Mouse (Mus musculus) heart, adult 18-20 months (tissue): ENCODE data around the gene Slc38a2. TPM values are rescaled to one million over a fixed set of nuclear protein-coding genes. Genes with fewer than 3 reads are reported as not detected.
A peak's percentile ranks its signal among the peaks of the same experiment; 100 is the strongest.

Experiments
- DNase-seq, 2 experiments: peaks; one replicate each; pipeline ENCODE4 v3.0.0; 2021 to 2022; ENCODE audit warnings: mixed read lengths in 1 of 2
- long read RNA-seq, 2 experiments: library from polyadenylated mRNA; stranded (forward); transcript quantifications; one replicate each; pipeline ENCODE4 v2.0.0; 2021
- total RNA-seq, 2 experiments: library from RNA; stranded (reverse); gene quantifications; 2 replicates each; pipeline ENCODE4 v1.2.3; 2021

Gene Slc38a2
- total RNA-seq, result 100 to 1,000 TPM; 194 to 206 TPM
- long read RNA-seq, experiment 1, full-length matches to known transcripts, result 21 of 51 reads
- long read RNA-seq, experiment 1, partial matches to known transcripts, result 13 of 51 reads
- long read RNA-seq, experiment 1, other reads (novel, unspliced or antisense), result 17 of 51 reads
- long read RNA-seq, experiment 2, full-length matches to known transcripts, result 9 of 21 reads
- long read RNA-seq, experiment 2, partial matches to known transcripts, result 5 of 21 reads
- long read RNA-seq, experiment 2, other reads (novel, unspliced or antisense), result 7 of 21 reads

DNA sequence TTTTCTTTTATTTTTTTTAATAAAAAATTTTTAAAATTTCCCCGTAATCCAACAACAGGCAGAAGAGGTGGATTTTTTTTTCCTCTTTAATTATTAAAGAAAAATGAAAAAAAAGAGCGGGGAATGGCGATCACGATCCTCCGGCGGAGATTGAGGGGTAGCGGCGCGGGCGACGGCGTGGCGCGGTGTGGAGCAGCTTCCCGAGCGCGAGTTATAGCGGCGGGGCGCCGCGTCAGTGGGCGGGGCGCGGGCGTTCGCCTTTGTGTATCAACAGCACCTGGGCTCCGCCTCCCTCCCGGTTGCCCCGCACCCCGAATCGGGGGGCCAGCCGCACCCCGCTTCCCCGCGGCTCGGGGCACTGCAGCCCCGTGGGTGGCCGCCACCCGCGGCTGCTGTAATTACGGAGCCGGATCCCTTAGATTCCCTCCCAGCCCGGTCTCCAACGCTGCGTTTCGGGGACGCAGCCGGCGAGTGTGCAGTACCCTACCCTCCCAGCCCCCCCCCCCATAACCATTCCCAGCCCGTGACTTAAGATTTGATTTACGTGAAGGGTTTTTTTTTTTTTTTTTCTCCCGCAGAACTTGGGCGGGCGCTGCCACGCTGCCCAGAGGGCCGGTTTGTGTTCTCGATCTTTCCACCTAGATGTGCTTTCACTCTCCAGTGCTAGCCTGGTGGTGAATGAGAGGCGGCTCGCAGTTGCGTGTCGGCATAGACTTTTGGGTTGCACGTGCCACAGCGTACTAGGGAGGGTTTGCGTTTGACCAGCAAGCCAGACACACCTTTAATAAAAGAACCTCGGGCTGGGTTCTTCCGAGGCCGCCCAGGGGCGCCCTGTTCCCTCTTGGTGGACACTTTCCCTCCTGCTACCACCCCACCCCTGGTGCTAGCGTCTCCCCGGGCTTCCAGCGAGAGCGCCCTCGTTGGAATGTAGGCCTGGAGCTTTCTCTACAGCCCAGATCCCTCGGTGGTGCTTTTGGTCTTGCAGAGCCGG lies at the start of gene Slc38a2:
Gene Slc38a2, minus strand, starts transcription at position 210 of the 991 bp plus-strand sequence.
- peak; percentile 95 for DNase-seq

DNA sequence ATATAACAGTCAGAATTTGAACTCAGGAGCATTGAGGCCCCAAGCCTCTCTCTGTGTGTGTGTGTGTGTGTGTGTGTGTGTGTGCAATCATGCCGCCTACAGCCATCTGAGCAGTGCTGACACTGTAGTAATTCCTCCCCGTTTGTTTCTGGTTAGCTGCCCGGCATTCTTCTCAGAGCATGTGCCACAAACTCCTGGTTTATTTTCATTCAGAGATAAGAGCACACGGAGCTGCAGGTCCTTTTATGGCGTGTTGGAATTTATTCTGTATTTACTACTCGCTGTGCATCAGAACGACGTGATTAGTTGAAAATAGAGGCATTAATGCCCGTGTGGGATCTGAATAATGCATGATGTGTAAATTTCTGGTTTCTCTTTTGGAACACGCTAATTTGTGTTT lies 49.6 kb upstream of the Slc38a2 start:
- peak; percentile 67 to 79 for DNase-seq

DNA sequence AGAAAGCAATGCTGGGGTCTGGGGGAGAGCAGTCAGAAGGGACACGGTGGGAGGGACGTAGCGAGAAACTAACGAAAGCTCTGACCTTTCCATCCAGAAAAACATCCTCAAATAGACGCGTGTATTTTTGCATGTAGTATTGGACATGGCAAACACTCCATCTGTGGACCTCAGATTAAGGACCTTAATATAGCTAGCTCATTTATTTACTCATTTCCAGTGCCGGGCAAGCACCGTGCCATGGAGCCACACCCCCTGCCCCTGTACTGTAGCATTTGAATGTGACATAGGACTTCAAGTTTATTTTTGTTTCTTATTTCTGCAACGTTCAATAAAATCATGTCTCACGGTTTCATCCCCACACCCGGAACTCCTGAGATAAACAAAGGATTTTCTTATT lies 48.0 kb upstream of the Slc38a2 start:
- DNase-seq, result peak; percentile 27 to 47

DNA sequence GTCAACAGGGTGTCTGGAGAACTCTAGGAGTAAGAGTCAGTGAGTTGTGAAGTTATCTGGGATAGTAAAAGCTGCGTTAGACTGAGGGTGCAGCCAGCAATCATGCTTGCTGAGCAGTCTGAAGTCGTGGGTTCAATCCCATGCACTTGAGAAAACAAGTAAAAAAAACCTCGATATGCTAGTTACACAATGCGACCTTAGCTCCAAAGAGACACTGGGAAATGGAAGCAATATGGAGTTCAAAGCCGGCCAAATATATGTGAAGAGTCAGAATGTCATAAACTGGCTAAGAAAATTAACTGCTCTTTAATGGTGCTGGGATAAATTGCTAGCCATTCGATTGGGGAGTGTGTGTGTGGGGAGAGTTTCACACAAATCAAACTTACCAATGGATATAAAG lies 47.5 kb upstream of the Slc38a2 start:
- no peak for DNase-seq

DNA sequence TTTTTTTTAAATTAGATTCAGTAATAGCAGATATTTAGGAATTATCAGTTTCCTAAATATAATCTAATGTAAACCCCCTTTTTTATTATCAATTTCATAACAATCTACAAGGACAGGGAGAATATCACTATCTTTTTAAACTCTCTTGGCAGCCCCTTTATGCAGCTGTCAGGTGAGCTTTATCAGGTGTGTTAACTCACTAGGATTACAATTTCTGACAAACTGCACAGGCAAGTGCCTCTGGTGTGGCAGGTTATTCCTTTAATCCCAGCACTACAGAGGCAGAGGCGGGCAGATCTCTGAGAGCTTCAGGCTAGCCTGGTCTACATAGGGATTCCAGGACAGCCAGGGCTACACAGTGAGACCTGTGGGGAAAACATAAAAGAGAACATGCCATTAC lies 45.8 kb upstream of the Slc38a2 start:
- no peak for DNase-seq

DNA sequence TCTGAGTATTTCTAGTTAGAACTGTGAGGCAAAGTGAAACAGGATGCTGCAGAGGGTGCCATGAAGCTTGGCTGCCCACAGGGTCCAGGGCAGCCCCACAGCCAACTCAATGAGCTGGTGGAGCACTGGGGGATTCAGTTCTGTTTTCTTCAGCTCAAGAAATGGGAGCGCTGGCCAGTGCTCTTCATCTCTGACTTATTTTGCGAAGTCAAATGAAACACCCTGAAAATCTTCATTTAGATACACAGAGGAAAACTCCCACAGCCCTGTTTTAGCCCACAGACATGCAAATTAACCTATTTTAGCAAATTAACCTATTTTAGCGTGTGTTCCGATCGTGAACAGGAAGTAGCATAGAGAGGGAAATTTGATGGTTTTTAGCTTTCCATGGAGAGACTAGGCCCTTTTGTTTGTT lies 45.4 kb upstream of the Slc38a2 start:
- no peak for DNase-seq

DNA sequence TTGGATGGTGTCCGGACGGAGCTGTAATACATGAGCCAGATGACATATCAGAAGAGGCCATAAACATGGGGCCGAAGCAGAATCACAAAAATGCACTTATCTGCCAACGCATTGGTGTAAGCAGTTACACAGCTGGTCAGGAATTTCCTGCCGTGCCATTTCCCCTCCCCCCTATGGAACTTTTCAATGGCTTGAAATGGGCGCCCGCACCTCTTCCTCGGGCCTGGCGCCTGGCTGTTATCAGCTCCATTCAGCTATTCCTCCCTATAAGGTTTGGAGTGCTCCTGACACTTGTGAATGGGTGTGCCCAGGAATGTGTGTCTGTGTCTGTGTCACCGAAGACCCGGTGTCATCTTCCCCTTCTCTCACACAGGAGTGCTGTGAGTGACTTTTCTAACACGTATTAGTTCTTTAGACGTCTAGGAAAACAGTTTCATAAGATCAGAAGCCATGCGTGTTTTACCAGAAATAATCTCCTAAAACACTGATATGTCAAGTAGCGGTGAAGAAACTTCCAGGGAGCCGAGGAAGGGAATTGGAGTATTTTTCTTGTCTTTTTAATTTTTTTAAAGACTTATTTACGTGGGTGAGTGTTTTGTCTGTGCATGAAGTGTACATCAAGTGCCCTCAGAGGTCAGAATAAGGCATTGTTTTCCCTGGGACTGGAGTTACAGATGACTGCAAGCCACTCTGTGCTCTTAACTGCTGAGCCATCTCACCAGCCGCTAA lies 44.8 kb upstream of the Slc38a2 start:
- peak; percentile 56 to 59 for DNase-seq

DNA sequence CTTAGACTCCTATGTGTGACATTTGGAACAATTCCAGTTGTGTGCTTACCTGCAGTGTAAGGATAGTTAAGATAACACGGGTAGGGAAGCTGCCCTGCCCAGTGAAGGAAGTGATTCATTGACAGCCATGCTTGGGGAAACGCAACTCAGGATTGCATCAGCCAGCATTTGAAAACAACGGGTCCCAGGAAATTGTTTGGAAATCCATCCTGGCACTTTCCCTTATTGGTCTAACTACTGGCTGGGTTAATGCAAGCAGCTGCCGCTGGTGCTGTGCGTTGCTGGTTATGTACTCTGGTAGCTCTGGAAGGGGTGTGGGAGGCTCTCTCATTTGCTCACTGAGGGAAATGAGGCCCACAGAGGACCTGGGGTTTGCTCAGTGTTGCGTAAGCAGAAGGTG lies 43.7 kb upstream of the Slc38a2 start:
- DNase-seq, result peak; percentile 45 to 51

DNA sequence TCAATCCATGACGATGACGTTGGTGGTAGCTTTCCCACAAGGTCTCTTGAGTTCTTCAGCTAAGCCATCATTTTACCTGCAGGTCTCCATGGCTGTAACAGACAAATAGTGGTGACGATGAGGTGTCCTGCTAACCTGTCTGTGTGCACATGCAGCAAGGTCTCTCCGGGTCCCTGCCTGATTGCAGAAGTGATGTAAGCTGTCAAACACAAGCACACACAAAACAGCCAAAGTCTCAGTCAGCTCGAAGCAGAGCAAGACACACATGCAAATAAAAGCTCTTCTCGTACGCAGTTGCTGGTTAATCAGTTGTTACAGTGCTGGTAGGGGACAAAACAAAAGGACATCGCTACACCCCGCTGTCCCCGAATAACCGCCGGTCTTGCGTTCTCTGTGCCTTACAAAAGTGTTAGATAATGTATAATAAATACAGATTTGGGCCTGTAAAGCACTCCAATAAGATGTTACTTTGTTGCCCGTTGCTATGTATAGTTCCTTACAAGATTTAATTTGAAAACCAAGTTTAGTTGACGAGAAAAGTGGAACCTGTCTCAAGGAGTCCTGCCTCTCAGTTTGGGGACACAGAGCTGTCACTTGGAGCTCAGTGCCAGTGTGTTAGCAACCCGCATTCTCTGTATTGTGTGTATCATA lies 43.2 kb upstream of the Slc38a2 start:
- DNase-seq, result no peak

DNA sequence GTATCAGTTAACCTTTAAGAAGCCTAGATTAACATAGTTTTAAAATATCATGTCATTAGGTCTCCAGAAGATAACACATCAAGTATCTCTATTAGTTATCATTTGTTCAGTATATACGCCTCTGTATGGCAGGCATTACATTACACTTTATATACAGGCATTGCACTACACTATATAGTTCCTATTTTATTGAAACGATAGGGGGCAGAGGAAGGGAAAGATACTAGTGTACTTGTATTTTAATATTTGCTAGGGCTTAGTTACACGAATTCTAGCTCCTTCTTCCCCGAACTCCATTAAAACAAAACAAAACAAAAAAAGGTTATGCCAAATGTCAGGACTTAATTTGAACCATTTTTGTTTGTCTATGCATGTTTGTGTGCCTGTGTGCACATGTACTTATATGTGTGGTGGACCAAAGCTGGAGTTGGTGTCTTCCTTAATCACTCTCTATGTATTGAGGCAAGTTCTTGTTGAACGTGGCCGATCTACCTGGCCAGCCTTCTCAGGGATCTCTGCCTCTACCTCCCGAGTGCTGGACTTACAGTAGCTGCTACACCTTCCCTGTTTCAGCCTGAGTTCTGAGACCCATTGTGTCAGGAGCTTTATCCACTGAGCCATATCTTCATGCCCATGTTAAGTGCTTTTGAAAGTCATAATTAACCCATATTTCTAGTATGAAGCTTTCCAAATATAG lies 41.5 kb upstream of the Slc38a2 start:
- no peak for DNase-seq

DNA sequence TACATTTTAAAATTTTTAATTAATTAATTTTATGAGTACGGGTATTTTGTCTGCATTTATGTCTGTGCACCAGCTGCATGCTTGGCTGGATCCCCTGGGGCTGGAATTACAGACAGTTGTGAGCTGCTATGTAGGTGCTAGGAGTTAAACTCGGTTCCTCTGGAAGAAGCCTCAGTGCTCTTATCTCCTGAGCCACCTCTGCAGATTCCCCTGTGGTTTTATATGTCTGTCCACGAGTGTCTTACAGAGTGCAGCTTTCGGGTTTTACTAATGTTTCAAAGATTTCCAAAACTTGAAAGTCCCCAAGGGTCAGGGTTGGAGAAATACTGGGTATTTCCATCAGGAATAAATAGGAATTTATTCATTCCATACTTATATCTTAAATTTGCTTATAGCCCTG lies 40.6 kb upstream of the Slc38a2 start:
- no peak for DNase-seq

DNA sequence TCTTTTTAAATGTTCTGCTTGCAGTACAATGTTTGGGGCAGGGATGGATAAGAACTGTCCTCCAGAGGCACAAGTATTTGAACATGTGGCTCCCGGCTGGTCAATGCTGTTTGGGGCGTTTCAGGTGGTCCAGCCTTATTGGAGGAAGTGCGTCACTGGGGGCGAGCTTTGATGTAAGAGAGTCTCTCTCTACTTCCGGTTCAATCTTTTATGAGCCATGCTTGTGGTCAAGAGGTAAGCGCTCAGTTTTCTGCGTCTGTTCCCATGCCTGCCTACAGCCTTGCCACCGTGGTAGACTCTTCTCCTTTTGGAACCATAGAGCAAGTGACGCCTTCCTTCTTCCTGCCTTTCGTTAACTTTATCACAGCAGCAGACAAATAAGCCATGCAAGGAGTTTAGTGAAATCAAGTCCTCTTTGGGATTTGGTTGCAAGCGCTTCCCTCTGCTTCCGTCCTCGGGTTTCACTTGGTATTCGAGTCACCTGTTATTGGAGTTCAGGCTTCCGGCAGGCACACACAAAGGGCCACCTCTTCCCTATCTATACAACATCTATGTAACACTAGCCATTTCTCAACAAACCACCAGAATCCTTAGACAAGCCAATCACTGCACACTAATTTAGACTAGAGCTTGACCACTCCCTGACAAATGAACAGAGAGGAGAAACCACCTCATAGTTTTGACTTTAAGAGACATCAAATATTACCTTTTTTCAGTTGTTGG lies 37.3 kb upstream of the Slc38a2 start:
- DNase-seq, result no peak

DNA sequence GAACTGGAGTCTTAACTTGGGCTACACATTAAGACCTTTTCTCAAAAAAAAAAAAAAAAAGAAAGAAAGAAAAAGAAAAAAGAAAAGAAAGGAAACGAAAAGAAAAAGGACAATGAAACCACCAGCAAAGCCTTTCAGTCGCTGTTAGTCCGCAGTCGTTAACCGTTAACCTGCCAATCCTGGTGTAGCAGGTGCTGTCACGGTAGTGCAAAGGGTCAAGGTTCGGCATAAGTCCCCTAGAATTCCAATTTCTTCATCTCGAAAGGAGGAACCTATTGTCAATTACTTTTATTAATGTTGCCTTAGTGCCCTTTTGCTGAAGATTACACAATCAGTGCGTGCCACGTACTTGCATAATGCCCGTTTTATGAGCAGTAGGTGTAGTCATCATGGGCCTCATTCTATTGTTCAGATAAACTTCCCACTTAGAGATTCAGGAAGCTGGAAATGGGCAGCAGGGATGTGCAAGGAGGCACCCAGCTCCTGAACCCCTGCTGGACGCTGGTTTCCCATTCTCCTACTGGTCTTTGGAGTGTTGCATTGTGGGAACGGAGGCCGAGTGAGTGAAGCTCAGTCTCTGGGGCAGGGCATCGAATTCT lies 36.1 kb upstream of the Slc38a2 start:
- DNase-seq, result no peak

DNA sequence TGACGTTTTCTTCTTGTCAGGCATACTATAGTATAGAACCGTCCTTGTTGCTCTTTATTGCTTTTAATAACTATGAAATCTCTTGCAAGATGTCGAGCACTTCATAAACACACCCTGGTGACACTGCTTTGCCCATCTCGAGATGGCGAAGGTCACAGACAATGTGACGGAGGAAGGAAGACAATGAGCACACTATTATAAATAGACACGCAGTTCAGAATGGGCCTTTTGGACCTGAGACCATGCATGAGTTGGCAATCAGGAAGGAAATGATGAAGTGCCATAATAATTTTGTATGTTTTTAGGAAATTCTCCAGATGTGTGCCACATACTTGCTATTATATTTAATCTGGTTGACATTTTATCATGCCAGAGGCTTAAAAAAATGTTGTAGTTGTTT lies 34.9 kb upstream of the Slc38a2 start:
- DNase-seq, result no peak

DNA sequence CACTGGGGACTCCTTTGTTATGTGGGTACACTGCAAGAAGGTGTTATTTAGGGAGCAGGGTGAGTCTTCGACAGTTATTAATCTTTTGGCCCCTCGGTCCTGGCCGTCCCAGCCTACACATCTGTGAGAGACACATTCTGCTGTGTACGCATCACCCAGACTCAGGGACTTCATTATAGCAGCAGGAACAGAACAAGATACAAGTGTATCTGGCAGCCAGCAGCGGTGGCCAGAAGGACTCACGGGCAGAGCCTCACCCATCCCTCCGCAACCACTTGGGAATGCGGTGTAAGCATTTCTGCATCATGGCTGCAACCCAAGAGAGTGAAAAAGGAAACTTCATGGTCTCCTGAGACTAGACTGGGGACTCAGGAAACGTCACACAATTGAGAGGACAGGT lies 30.9 kb upstream of the Slc38a2 start:
- no peak for DNase-seq

DNA sequence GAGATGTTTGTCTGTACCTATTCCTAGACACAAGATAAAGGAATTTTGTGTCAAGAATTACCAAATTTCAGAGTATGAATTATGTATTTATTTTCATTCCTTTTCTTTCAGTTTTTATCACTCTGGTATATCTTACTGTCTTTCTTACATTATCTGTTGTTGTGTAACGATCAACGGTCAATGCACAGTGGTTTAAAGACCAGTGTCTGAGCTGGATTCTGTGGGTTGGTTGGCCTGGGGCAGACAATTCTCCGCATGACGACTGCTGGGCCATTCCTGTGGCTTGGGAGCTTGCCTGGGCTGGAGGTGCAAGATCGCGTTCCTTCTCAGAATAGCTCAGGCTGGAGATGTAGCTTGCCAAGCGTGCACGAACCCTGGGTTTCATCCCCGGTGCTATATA lies 30.3 kb upstream of the Slc38a2 start:
- peak; percentile 60 to 71 for DNase-seq

DNA sequence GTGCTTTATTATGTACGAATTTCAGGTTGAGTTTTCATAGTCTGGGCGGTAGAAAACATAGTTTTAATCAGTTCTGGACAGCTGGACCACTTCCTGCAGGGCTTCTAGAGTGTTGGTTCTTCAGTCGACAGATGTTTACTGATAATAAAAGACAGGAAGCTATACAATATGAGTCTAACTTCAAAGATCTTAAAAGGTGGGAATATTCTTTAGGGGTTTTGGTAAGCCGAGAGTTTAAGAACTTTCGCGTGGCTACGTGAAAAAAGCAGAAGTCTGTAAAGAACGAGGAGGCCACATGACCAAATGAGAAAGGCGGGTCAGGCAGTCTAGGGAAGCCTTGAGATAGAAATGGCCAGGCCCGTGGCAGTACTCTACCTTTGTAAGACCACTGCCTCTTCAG lies 29.5 kb upstream of the Slc38a2 start:
- DNase-seq, result no peak

DNA sequence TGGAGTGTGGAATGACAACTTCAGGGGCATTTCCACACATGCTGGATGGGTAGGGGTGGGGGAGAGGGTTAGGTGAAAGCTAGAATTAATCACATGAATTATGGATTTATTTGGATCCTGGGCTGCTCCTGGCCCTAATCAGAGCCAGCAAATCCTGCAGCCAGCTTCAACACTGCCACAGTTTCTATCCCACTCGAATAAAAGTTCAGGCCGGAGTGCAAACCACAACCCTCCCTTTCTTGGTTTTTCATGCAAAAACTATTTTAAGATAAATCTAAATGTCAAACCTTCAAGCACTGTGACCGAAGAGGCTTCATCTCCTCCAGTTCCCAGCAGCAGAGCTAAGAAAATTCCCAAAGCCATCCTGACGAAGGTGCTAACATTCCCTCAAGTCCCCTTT lies 28.8 kb upstream of the Slc38a2 start:
- no peak for DNase-seq

DNA sequence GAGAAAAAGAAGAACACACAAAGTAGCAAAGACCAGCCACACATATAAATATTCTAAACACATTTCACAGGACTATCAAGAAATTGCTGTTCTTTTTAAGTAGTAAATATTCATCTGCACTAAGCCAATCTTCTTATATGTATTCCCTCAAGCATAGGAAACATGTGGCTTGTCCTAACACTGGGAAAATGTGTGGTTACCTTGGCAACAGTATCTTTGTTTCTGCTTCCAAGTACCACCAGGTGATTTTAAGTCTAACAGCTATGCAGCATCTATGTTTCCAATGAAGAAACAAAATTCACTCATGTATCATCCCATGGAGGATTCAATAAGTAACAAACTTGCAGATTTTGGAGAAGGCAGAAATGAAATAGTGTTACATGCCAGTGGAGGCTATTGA lies 25.0 kb upstream of the Slc38a2 start:
- DNase-seq, result no peak

DNA sequence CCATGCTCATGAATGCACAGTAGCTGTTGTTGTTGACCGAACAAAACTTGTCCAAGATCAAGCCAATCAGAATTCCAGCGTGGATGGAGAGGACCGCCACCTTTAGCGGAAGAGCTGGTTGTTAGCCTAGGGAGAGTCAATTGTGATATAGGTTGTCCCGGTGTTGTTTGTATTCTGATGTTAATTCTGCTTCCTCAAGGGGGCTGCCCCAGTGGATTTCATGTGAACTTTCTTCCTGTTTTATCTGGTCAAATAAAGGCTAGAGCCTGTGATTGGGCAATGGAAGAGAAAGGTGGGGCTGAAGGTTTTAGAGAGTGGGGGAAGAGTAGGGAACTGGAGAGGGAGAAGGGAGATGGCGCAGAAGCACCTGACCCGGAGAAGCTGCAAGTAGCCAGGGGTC lies 22.7 kb upstream of the Slc38a2 start:
- no peak for DNase-seq
